Mouse (Mus musculus) liver, embryonic 15.5 days (tissue): ENCODE data around the gene Gnpat. TPM values are rescaled to one million over a fixed set of nuclear protein-coding genes. Genes with fewer than 3 reads are reported as not detected.

Experiments
- ATAC-seq: fragments of 200-750 bp; cut with Nextera tagmentation; 2 replicates; pipeline ENCODE4 v1.8.0; 2017; ENCODE audit warnings: moderate number of reproducible peaks, mild to moderate bottlenecking, moderate library complexity; ENCODE audit not compliant: insufficient read depth
- H3K27ac ChIP-seq: fragments of 300-500 bp; sonication (generic); replicated peaks from 2 replicates; pipeline ENCODE4 v1.5.1; 2015; ENCODE audit warnings: mild to moderate bottlenecking, inconsistent platforms
- H3K27me3 ChIP-seq: fragments of 300-500 bp; sonication (generic); 2 replicates; pipeline ENCODE4 v1.6.1; 2015; ENCODE audit warnings: mild to moderate bottlenecking, inconsistent platforms
- H3K36me3 ChIP-seq: fragments of 300-500 bp; sonication (generic); replicated peaks from 2 replicates; pipeline ENCODE4 v1.6.1; 2015; ENCODE audit warnings: moderate library complexity, mild to moderate bottlenecking, inconsistent platforms
- H3K4me1 ChIP-seq: fragments of 300-500 bp; sonication (generic); replicated peaks from 2 replicates; pipeline ENCODE4 v1.6.1; 2015; ENCODE audit warnings: inconsistent platforms
- H3K4me2 ChIP-seq: fragments of 300-500 bp; sonication (generic); 2 replicates; pipeline ENCODE4 v1.6.1; 2015; ENCODE audit warnings: moderate library complexity, mild to moderate bottlenecking, inconsistent platforms
- H3K4me3 ChIP-seq: fragments of 300-500 bp; sonication (generic); replicated peaks from 2 replicates; pipeline ENCODE4 v1.5.1; 2015; ENCODE audit warnings: mild to moderate bottlenecking, inconsistent platforms
- H3K9ac ChIP-seq: fragments of 300-500 bp; sonication (generic); 2 replicates; pipeline ENCODE4 v1.6.1; 2015; ENCODE audit warnings: moderate library complexity, mild to moderate bottlenecking, inconsistent platforms
- H3K9me3 ChIP-seq: fragments of 300-500 bp; sonication (generic); replicated peaks from 2 replicates; pipeline ENCODE4 v1.6.1; 2016; ENCODE audit warnings: inconsistent platforms
- WGBS: fragments of 180-500 bp; shearing (Covaris S2); methylation state at CpG from one replicate; pipeline ENCODE4 v1.1.7; 2015; ENCODE audit warnings: mixed read lengths; ENCODE audit not compliant: insufficient replicate concordance; 5-methylcytosine and 5-hydroxymethylcytosine counted together
- polyA plus RNA-seq: library from polyadenylated mRNA; unstranded; fragments of >200 nt; fragmentation: Nextera tagmentation; extraction: Ambion mirVana; gene quantifications from 2 replicates; pipeline ENCODE4 v1.2.1, GENCODE M21; 2015

Gnpat gene
- polyA plus RNA-seq, 1 experiment from 2014 or later = 35.6 TPM

DNA sequence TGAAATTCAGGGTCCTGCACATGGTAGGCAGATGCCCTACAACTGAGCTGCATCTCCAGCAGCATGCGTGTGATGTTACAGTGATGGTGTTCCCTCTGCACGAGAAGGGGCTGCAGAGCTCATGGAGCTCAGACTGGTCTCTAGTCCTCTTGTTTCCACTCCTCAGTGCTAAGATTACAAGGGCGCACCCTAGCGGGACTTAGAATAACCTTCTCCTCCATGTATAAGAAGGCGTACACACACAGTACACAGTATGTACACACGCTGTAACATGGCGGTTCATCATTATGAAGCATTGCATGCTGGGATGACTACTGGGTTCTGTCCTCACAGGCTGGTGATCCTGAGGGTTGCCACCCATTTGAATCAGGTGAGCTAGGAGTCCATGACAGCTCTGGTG lies 9.2 kb downstream of the Gnpat start:
- 82% methylated on average over 7 of the region's 7 CpGs for WGBS

DNA sequence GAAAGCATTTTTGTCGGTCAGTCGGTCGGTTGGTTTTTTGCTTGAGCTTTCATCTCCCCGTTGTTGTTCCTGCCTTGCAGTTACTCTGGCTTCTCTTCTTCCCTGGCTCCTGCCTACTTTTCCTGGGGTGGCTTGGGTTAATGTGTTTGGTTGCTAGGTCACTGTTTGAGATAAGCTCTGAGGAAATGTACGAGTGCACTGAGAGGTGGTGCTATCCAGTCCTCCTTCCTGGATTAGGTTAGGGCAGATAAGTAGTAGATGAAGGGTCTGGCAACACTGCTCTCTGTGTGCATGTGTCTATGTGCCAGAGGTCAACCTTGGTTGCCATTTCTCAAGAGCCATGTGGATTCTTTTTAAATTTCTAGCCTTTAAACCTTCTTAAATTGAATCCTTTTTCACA lies 9.9 kb downstream of the Gnpat start:
- Histone ChIP-seq H3K4me1 (peaks cover 5% of the 10 kb centered on the region; the same call in 1 of the 2 replicates), H3K27me3 (no peaks in the 10 kb centered on the region), H3K9ac (no peak overlapping the region), H3K9me3 (no peaks in the 10 kb centered on the region), H3K4me3 (no peak overlapping the region), H3K36me3 (peaks cover 73% of the 10 kb centered on the region), H3K4me2 (no peak overlapping the region), H3K27ac (no peak overlapping the region)
- no peak for ATAC-seq
- WGBS = 67% methylated on average over 5 of the region's 5 CpGs

More for the DNA sequence above, 9.2 kb downstream of the Gnpat start:
- Histone ChIP-seq H3K4me2 (no peak overlapping the region), H3K27ac (no peak overlapping the region), H3K9ac (no peak overlapping the region), H3K36me3 (peaks cover 67% of the 10 kb centered on the region), H3K4me3 (no peak overlapping the region), H3K4me1 (peaks cover 11% of the 10 kb centered on the region), H3K9me3 (no peaks in the 10 kb centered on the region), H3K27me3 (no peaks in the 10 kb centered on the region)
- no peak for ATAC-seq

DNA sequence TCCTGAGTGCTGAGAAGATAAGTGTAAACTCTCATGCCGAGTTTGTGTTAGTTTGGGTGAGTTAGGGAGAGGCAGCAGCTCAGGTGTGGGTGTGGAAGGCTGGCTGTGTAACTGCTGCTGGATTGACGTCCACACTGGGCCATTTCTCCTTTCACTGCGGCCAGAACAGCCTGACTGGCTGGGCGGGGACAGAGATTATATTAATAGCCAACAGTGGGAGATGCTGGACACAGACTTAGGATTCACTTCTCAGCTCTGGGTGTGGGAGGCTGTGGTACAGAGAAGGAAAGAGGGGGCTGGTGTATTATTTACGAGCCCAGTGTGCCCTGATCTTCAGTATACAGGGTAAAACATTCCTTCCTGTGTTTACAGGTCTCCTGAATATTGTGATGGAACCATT lies 15.3 kb downstream of the Gnpat start:
- Histone ChIP-seq H3K9me3 (no peaks in the 10 kb centered on the region), H3K27ac (no peak overlapping the region), H3K4me3 (no peak overlapping the region), H3K9ac (no peak overlapping the region), H3K4me1 (peaks cover 11% of the 10 kb centered on the region), H3K4me2 (no peak overlapping the region), H3K27me3 (no peaks in the 10 kb centered on the region), H3K36me3 (peaks cover 92% of the 10 kb centered on the region)
- ATAC-seq = no peak
- WGBS = 71% methylated on average over 5 of the region's 5 CpGs

DNA sequence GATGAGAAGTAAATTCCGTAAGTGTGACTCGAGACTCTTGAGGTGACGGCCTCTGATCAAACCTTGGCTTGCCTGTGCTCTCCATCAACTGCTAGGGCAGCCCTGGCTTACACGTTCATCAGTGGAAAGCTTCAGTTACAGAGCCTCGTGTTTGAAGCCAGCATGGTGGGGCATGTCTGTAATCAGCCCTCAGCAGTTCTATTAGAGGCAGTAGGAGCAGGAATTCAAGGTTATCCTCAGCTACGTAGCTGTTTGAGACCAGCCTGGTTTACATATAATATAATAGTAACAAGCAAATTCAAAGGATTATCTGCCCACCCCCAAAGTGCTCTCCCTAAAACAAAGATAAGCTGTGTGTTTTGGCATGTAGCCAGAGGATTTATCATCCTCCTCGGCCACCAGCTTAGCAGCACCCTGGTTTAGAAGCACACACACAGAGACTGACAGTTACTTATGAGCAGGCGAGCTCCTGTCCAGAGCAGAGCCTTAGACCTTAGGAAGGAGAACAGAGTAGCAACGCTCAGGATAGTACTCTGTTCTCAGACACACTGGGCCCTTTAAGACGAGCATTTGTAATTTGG lies 16.2 kb downstream of the Gnpat start:
- H3K27ac ChIP-seq = 0 out of 2 replicates have a peak overlapping the region, but pooled peaks have one; percentile 29
- peak; percentile 65 for ATAC-seq
- no peaks in the 10 kb centered on the region for H3K9me3 ChIP-seq
- H3K9ac ChIP-seq = no peak overlapping the region
- no peaks in the 10 kb centered on the region for H3K27me3 ChIP-seq
- no peak overlapping the region for H3K4me3 ChIP-seq
- H3K36me3 ChIP-seq = peaks cover 92% of the 10 kb centered on the region
- no peak overlapping the region for H3K4me2 ChIP-seq
- 50% methylated on average over 10 of the region's 10 CpGs for WGBS
- H3K4me1 ChIP-seq = peaks cover 11% of the 10 kb centered on the region

DNA sequence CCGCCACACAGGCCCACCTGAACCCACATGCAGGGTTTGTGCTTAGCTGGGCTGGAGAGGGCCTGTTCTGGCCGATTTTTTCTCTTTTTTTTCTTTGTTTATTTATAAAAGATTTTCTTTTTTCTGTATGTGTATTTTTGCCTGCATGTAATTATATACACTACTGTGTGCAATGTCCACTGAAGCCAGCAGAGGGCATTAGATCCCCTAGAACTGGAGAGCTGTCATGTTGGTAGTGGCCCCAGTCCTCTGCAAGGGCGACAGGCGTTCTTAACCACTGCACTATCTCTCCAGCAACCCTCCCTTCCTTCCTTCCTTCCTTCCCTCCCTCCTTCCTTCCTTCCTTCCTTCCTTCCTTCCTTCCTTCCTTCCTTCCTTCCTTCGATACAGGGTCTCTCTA lies 25.6 kb downstream of the Gnpat start:
- peaks cover 92% of the 10 kb centered on the region for H3K36me3 ChIP-seq
- WGBS = 75% methylated on average over 5 of the region's 5 CpGs
- H3K9ac ChIP-seq = no peak overlapping the region

DNA sequence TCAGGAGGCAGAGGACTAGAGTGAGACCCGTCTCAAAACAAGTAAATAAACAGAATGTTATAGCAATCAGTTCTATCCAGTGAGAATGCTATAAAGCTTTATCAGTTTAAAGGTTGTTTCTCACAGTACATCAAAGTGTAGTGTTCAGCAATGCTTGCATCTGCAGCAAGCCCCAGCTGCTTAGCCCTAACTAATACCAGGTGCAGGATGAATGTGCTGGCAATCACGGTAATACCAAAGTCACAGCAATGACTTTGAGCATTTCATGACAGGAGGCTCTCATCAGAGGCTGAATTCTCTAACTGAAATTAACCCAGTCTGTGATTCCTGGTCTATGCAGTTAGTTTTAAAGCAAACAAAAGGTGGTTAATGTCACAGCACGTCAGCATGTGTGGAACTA lies 29.8 kb downstream of the Gnpat start:
- H3K4me3 ChIP-seq = no peak overlapping the region
- no peaks in the 10 kb centered on the region for H3K9me3 ChIP-seq
- ATAC-seq = no peak
- no peak overlapping the region for H3K9ac ChIP-seq
- H3K36me3 ChIP-seq = peaks cover 75% of the 10 kb centered on the region
- H3K27me3 ChIP-seq = no peaks in the 10 kb centered on the region
- H3K4me1 ChIP-seq = peaks cover 32% of the 10 kb centered on the region
- WGBS = 72% methylated on average over 3 of the region's 3 CpGs
- no peak overlapping the region for H3K4me2 ChIP-seq
- H3K27ac ChIP-seq = no peak overlapping the region

More for the DNA sequence above, 25.6 kb downstream of the Gnpat start:
- H3K4me3 ChIP-seq = no peak overlapping the region
- H3K27ac ChIP-seq = no peak overlapping the region
- H3K27me3 ChIP-seq = no peaks in the 10 kb centered on the region
- no peak for ATAC-seq
- H3K4me1 ChIP-seq = 0 out of 2 replicates have a peak, but pooled peaks cover 3% of the 10 kb centered on the region
- no peak overlapping the region for H3K4me2 ChIP-seq
- H3K9me3 ChIP-seq = no peaks in the 10 kb centered on the region

DNA sequence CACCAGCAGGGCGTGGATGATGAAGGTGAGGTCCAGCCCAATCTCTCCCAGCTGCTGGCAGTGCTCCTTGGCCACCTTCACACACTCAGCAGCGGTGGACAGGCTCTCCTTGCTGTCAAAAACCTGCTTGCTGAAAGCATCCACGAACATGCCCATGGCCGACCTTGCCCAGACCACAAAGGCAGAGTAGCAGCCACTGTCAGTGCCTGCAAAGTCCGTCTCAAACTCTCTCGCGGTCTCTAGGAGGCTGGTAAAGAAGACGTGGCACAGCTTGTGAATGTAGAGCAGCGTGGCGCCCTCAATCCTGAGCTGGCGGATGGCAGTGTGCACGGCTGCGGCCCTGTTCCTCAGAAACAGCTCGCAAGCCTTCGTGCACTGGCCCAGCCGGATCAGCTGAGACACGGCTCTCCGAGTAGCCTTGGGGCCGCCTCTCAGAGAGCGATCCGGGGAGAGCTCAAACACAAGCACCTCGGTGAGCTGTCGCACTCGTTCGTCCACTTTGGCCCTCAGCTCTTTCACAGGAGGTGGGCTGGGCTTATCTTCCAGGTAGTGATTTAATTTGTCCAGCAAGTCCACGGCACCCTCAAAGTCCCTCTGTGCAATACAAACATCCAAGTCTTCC lies 33.3 kb downstream of the Gnpat start:
- H3K9me3 ChIP-seq = no peaks in the 10 kb centered on the region
- H3K9ac ChIP-seq = peak overlapping the region; percentile 89; the same call in 1 of the 2 replicates
- H3K36me3 ChIP-seq = peaks cover 60% of the 10 kb centered on the region
- peak overlapping the region; percentile 86 for H3K4me3 ChIP-seq
- H3K27me3 ChIP-seq = no peaks in the 10 kb centered on the region
- ATAC-seq = no peak
- 0 out of 2 replicates have a peak overlapping the region, but pooled peaks have one; percentile 92 for H3K27ac ChIP-seq
- peaks cover 51% of the 10 kb centered on the region for H3K4me1 ChIP-seq
- peak overlapping the region; percentile 98 for H3K4me2 ChIP-seq
- WGBS = 85% methylated on average over 26 of the region's 26 CpGs

DNA sequence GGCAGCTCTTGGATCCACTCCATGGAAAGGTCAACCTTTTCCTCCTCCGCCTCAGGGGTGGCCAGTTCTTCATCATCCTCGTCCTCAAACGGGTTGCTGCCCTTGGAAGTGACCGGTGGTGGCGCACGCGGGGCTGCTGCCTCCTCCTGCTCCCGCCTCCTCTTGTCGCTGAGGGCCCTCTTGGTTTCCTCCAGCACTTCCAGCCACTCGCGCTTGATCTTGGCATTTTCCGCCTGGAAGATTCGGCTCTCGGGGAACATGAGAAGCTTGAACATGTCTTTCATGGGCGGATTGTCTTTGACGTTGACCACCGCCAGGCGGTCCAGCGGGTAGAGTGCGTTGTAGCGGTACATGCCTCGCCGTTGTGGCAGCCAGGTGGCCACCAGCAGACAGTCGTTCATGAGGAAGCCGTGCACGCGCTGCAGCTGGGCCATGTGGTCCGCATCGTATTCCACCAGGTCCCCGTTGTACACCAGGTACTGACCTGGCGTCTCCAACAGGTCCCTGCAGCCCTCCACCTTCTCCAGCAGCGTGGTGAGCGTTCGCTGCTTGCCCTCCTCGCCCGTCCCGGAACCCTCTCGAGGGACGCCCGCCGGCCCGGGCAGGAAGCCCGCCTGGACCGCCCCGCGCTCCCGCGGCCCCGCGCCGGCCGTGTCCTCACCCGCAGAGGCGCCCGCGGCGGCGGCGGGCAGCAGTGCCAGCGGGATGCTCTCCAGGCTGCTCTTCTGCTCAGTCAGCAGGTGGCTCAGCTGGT lies 34.0 kb downstream of the Gnpat start:
- H3K4me3 ChIP-seq = peak overlapping the region; percentile 86
- H3K4me1 ChIP-seq = peaks cover 51% of the 10 kb centered on the region
- H3K4me2 ChIP-seq = peak overlapping the region; percentile 98
- H3K9me3 ChIP-seq = no peaks in the 10 kb centered on the region
- H3K27me3 ChIP-seq = no peaks in the 10 kb centered on the region
- ATAC-seq = peak; percentile 56
- H3K27ac ChIP-seq = peak overlapping the region; percentile 92
- WGBS = 1% methylated on average over 60 of the region's 60 CpGs
- H3K36me3 ChIP-seq = peaks cover 58% of the 10 kb centered on the region
- H3K9ac ChIP-seq = peak overlapping the region; percentile 89

DNA sequence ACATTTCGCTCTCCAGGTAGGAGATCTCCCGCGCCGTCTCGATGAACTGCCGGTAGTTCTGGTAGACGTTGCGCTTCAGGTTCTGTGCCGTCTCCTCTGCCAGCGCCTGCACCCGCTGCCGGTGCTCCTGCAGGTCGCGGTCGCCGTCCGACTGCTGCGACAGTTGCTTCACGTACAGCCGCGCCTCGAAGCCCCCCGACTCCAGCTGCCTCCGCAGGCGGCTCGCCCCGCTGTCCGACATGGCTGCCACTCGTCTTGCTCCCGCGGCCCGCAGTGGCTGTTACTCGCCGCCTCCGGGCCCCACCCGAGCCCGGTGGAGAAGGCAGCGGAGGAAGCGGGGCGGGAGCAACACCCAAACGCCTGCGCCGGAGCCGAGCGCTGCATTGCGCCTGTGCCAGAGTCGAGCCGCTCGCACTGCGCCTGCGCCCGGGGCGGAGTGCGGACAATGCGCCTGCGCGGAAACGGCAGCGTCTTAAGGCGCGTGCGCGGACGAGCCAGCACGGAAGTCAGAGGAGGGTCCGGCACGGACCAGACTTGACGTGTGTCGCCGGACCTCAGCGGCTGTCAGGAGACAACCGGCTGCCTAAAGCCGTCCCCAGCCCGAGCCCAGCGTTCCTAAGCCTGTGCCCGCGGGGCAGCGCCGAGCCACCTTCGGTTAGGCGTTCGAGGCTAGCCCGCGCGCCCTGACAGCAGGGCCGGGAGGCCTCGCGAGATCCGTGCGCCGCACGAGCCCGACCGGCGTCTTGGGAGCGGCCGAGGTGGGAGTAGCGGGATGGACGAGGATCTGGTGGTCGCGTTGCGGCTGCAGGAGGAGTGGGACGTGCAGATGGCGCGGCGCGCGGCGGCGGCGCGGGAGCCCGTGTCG lies 34.8 kb downstream of the Gnpat start, which contains the start of the genes Exoc8 and Sprtn:
Gene Exoc8, minus strand, starts transcription at position 320 of the 865 bp plus-strand sequence.
Gene Sprtn, plus strand, starts transcription at position 501 of the 865 bp plus-strand sequence.
- peak within 1 kb of the TSS; percentile 86 for H3K4me3 ChIP-seq
- under 1% methylated on average over 113 of the region's 114 CpGs for WGBS
- H3K9ac ChIP-seq = peak within 1 kb of the TSS; percentile 89
- no peaks in the 10 kb centered on the region for H3K9me3 ChIP-seq
- peaks cover 65% of the 10 kb centered on the region for H3K36me3 ChIP-seq
- no peaks in the 10 kb centered on the region for H3K27me3 ChIP-seq
- peak within 1 kb of the TSS; percentile 92 for H3K27ac ChIP-seq
- peak within 1 kb of the TSS; percentile 98 for H3K4me2 ChIP-seq
- peak; percentile 94 for ATAC-seq
- H3K4me1 ChIP-seq = peaks cover 51% of the 10 kb centered on the region

DNA sequence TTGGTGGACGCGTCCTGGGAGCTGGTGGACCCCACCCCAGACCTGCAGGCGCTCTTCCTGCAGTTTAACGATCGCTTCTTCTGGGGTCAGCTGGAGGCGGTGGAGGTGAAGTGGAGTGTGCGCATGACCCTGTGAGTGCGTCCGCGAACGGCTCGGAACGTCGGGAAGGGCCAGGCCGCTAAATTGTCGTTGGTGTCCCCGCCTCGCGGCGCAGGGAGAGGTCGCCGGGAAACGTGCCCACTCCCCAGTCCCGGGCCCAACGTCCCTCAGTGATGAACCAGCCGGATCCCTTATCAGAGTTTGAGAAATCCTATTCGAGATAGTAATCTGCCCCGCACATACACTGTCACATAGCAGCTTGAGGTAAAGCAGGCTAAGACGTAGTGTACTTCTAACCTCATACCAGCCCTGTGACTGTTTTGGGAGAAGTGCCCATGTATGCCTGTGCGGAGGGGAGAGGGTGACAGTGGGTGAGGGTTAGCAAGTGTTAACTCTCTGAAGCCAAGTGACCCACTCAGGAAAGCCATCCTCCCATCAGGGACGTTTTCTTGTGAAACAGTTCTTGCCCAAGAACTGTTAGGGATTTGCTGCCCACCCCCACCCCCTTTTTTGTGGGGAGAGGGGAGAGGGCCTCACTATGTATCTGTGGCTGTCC lies 35.5 kb downstream of the Gnpat start:
- no peak for ATAC-seq
- peak overlapping the region; percentile 86 for H3K4me3 ChIP-seq
- H3K36me3 ChIP-seq = peaks cover 65% of the 10 kb centered on the region

More for the DNA sequence above, 35.5 kb downstream of the Gnpat start:
- Histone ChIP-seq H3K9ac (peak overlapping the region; percentile 89), H3K4me1 (peaks cover 48% of the 10 kb centered on the region), H3K4me2 (peak overlapping the region; percentile 87), H3K9me3 (no peaks in the 10 kb centered on the region), H3K27me3 (no peaks in the 10 kb centered on the region), H3K27ac (peak overlapping the region; percentile 92)
- WGBS = 2% methylated on average over 31 of the region's 31 CpGs
